Comparison of ENCODE assay signal across 8 mouse cellular contexts in the genomic region with DNA sequence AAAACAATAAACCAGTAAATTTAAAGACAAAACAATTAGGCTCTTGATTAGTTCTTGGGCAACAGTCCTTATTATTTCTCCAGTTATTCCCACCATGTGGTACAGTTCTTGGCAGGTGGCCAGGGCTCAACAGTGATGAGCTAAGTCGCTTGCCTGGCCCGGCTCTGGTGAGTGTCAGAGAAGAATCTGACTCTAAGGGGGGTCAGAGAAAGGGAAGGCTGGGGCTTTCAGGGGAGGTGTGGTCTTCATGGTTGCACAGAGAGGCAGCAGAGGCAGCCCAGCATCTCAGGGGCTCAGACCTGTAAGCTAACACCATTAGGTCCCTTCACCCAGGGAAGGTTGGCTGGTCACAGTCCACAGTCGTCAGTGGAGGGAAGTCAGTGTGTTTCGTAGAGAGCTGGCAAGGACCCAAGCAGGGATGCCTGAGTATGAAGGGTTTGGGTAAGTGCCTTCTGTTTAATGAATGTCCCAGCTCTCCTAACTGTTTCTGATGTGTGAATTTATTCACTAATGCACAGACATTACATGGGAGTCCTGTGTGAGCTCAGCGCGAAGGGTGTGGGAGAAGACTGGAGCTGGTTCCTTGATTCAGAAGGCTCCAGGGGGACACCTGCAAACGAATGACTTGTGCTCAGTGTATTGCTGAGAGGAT. TPM values are rescaled to one million over a fixed set of nuclear protein-coding genes. Genes with fewer than 3 reads are reported as not detected.
DNase-seq lines count a peak whose midpoint lies in the region; ATAC-seq and TF ChIP-seq lines count a peak whose summit lies in the region.

No protein-coding gene starts in this region.

- peaks cover 7% of the 10 kb centered on the region for H3K4me1 ChIP-seq in heart, embryonic 16.5 days (ENCODE audit: control insufficient read depth, insufficient read depth, low read length)
- H3K4me1 ChIP-seq in heart, adult 2 months (ENCODE audit: control insufficient read depth, insufficient read depth, low read length) = no peaks in the 10 kb centered on the region
- peaks cover 19% of the 10 kb centered on the region for H3K4me1 ChIP-seq in neural tube, embryonic 12.5 days
- peaks cover 21% of the 10 kb centered on the region for H3K4me1 ChIP-seq in hindbrain, embryonic 15.5 days (replicated peaks)

- no peak for TF ChIP-seq EP300 in heart, adult 2 months (IDR thresholded peaks at IDR 0.05; ENCODE audit: insufficient read depth, low read depth, low read length)

- 39% methylated on average over 7 of the region's 7 CpGs for WGBS in heart, embryonic 16.5 days
- WGBS in heart, adult 2 months = 43% methylated on average over 7 of the region's 7 CpGs
- WGBS in neural tube, embryonic 12.5 days = 49% methylated on average over 7 of the region's 7 CpGs
- WGBS in hindbrain, embryonic 15.5 days = 30% methylated on average over 7 of the region's 7 CpGs

- DNase-seq in heart, adult 2 months = no peak
- no peak for DNase-seq in neural tube, embryonic 10.5 days (ENCODE audit: extremely low spot score, low spot score)
- DNase-seq in right cerebral cortex, postnatal 36 days (ENCODE audit: low spot score in 2 of 2) = peak; percentile 17 to 22
- no peak for DNase-seq in gastrocnemius, postnatal 25 days

- H3K27ac ChIP-seq in heart, embryonic 16.5 days (ENCODE audit: low read length) = no peak overlapping the region
- no peak overlapping the region for H3K27ac ChIP-seq in heart, adult 2 months
- no peak overlapping the region for H3K27ac ChIP-seq in neural tube, embryonic 12.5 days
- H3K27ac ChIP-seq in hindbrain, embryonic 15.5 days (replicated peaks) = no peak overlapping the region

- H3K4me3 ChIP-seq in heart, embryonic 16.5 days (ENCODE audit: low read length) = no peak overlapping the region
- no peak overlapping the region for H3K4me3 ChIP-seq in heart, adult 2 months
- H3K4me3 ChIP-seq in neural tube, embryonic 12.5 days = no peak overlapping the region
- no peak overlapping the region for H3K4me3 ChIP-seq in hindbrain, embryonic 15.5 days

- H3K27me3 ChIP-seq in heart, embryonic 16.5 days (ENCODE audit: control insufficient read depth, insufficient read depth, low read length) = no peaks in the 10 kb centered on the region
- no peaks in the 10 kb centered on the region for H3K27me3 ChIP-seq in heart, adult 2 months (ENCODE audit: control insufficient read depth, insufficient read depth, low read length)
- no peaks in the 10 kb centered on the region for H3K27me3 ChIP-seq in neural tube, embryonic 12.5 days (replicated peaks)
- H3K27me3 ChIP-seq in hindbrain, embryonic 15.5 days = no peaks in the 10 kb centered on the region

- ATAC-seq in heart, embryonic 16.5 days (replicated peaks; ENCODE audit: extremely low read depth, insufficient read depth, low FRiP score) = no peak
- ATAC-seq in neural tube, embryonic 12.5 days (ENCODE audit: low FRiP score, low read depth) = peak; percentile 52; the same call in 1 of the 2 replicates
- peak; percentile 76 for ATAC-seq in hindbrain, embryonic 15.5 days (ENCODE audit: low FRiP score, low read depth)
- ATAC-seq in megakaryocyte, adult 5-6 weeks (ENCODE audit: poor library complexity, severe bottlenecking) = no peak

- H3K36me3 ChIP-seq in heart, embryonic 16.5 days (ENCODE audit: control insufficient read depth, insufficient read depth) = no peaks in the 10 kb centered on the region
- no peaks in the 10 kb centered on the region for H3K36me3 ChIP-seq in heart, adult 2 months (ENCODE audit: control insufficient read depth, insufficient read depth, low read length)
- no peaks in the 10 kb centered on the region for H3K36me3 ChIP-seq in neural tube, embryonic 12.5 days
- no peaks in the 10 kb centered on the region for H3K36me3 ChIP-seq in hindbrain, embryonic 15.5 days

- H3K9ac ChIP-seq in heart, embryonic 16.5 days (ENCODE audit: low read length) = no peak overlapping the region
- H3K9ac ChIP-seq in heart, adult 2 months (ENCODE audit: low read depth, low read length) = no peak overlapping the region
- H3K9ac ChIP-seq in neural tube, embryonic 12.5 days = no peak overlapping the region
- no peak overlapping the region for H3K9ac ChIP-seq in hindbrain, embryonic 15.5 days

- TF ChIP-seq POLR2A in heart, adult 2 months (IDR thresholded peaks at IDR 0.05; ENCODE audit: insufficient read depth, low read depth, low read length) = no peak

- no peaks in the 10 kb centered on the region for H3K9me3 ChIP-seq in heart, embryonic 16.5 days (replicated peaks; ENCODE audit: control insufficient read depth, low read length)
- H3K9me3 ChIP-seq in neural tube, embryonic 12.5 days = no peaks in the 10 kb centered on the region
- H3K9me3 ChIP-seq in hindbrain, embryonic 15.5 days = no peaks in the 10 kb centered on the region

- intact Hi-C loops in heart, adult 2 months (cut with DNase I) = no loop called here

- H3K79me2 ChIP-seq in heart, adult 2 months (replicated peaks; ENCODE audit: control insufficient read depth, insufficient read depth, low read length) = no peaks in the 10 kb centered on the region

- H3K4me2 ChIP-seq in heart, embryonic 16.5 days (ENCODE audit: low read depth, low read length) = 0 out of 2 replicates have a peak overlapping the region, but pooled peaks have one; percentile 10
- H3K4me2 ChIP-seq in neural tube, embryonic 12.5 days (replicated peaks) = no peak overlapping the region
- no peak overlapping the region for H3K4me2 ChIP-seq in hindbrain, embryonic 15.5 days

- no peak for TF ChIP-seq CTCF in heart, adult 2 months (IDR thresholded peaks at IDR 0.05)

RNA-seq across cellular contexts. Expression of a gene that starts 12.7 kb away (rescaled TPM):
- polyA plus RNA-seq in heart, embryonic 16.5 days (2015; fragmentation: Nextera tagmentation; extraction: Ambion mirVana) = 61.6 and 67.7 TPM in 2 replicates
- total RNA-seq in heart, adult 2 months (2021) = 100 to 1,000 TPM; 162 to 163 TPM
- 172 and 217 TPM in 2 replicates for polyA plus RNA-seq in heart, adult 2 months (2012; rRNA removed)
- 33.5 and 34.7 TPM in 2 replicates for polyA plus RNA-seq in neural tube, embryonic 12.5 days (2016; fragmentation: Nextera tagmentation; extraction: Ambion mirVana)
- polyA plus RNA-seq in hindbrain, embryonic 15.5 days (2015; fragmentation: Nextera tagmentation; extraction: Ambion mirVana) = 99.0 and 112 TPM in 2 replicates
- not detected in 2 replicates for total RNA-seq in megakaryocyte, adult 5-6 weeks (2015)
- not detected in 2 replicates for total RNA-seq in megakaryocyte, adult 5-6 weeks (2017)
- total RNA-seq in gastrocnemius, postnatal 25 days (2021) = 100 to 1,000 TPM; 102 to 124 TPM

Comparison
In these comparisons a context has a peak if more than half of its experiments do, and no peak if none do; other contexts are left out.
1. ATAC-seq: peak in neural tube, embryonic 12.5 days (single experiment) and hindbrain, embryonic 15.5 days (single experiment); none in heart, embryonic 16.5 days (single experiment) and megakaryocyte, adult 5-6 weeks (single experiment).
2. DNase-seq: peak in right cerebral cortex, postnatal 36 days (2 of 2); none in heart, adult 2 months (0 of 2), neural tube, embryonic 10.5 days (single experiment) and gastrocnemius, postnatal 25 days (single experiment).